Mouse (Mus musculus) MEL (cell line): ENCODE results near the gene Ccdc63. TPM values are rescaled to one million over a fixed set of nuclear protein-coding genes. Genes with fewer than 3 reads are reported as not detected.

Experiments used
- DNase-seq: peaks from one replicate; pipeline ENCODE4 v3.0.0; 2011; ENCODE audit warnings: low read depth, low spot score
- H3K27ac ChIP-seq: 2 replicates; pipeline ENCODE4 v1.5.1; 2012; ENCODE audit warnings: low read depth, mild to moderate bottlenecking, control low read depth, low read length, moderate library complexity; ENCODE audit not compliant: control insufficient read depth
- H3K27me3 ChIP-seq, 2 experiments: fragments of 150-350 bp in 1 of 2; sonication (generic) in 1 of 2; 2 replicates each; pipeline ENCODE4 v1.6.1; 2012; ENCODE audit warnings: low read length in 2 of 2, mild to moderate bottlenecking in 2 of 2, improper control_type of control experiment in 1 of 2, moderate library complexity in 1 of 2; ENCODE audit not compliant: insufficient read depth in 2 of 2, control insufficient read depth in 1 of 2
- H3K36me3 ChIP-seq, 2 experiments: 2 replicates each; pipeline ENCODE4 v1.6.1; 2012 to 2014; ENCODE audit warnings: low read length in 2 of 2, improper control_type of control experiment in 1 of 2, inconsistent platforms in 1 of 2, mild to moderate bottlenecking in 1 of 2; ENCODE audit not compliant: insufficient read depth in 2 of 2, control insufficient read depth in 1 of 2
- H3K4me1 ChIP-seq, 2 experiments: fragments of 150-350 bp in 1 of 2; sonication (generic) in 1 of 2; 2 replicates each; pipeline ENCODE4 v1.6.1; 2012; ENCODE audit warnings: low read length in 2 of 2, improper control_type of control experiment in 1 of 2, mild to moderate bottlenecking in 1 of 2; ENCODE audit not compliant: insufficient read depth in 2 of 2, control insufficient read depth in 1 of 2
- H3K4me3 ChIP-seq, 2 experiments: fragments of 150-350 bp in 1 of 2; sonication (generic) in 1 of 2; 2 replicates each; pipeline ENCODE4 v1.5.1; 2012; ENCODE audit warnings: low read depth in 2 of 2, low read length in 2 of 2, mild to moderate bottlenecking in 2 of 2, moderate library complexity in 2 of 2, control low read depth in 1 of 2, improper control_type of control experiment in 1 of 2; ENCODE audit not compliant: control insufficient read depth in 1 of 2, insufficient read depth in 1 of 2
- H3K79me2 ChIP-seq: 2 replicates; pipeline ENCODE4 v1.6.1; 2012; ENCODE audit warnings: mild to moderate bottlenecking, low read length, moderate library complexity; ENCODE audit not compliant: control insufficient read depth, poor library complexity, insufficient read depth
- H3K9ac ChIP-seq: 2 replicates; pipeline ENCODE4 v1.6.1; 2012; ENCODE audit warnings: low read depth, mild to moderate bottlenecking, control low read depth, low read length, moderate library complexity; ENCODE audit not compliant: control insufficient read depth, poor library complexity, severe bottlenecking
- H3K9me3 ChIP-seq: fragments of 150-350 bp; sonication (generic); replicated peaks from 2 replicates; pipeline ENCODE4 v1.6.1; 2012; ENCODE audit warnings: mild to moderate bottlenecking, low read length, improper control_type of control experiment, moderate library complexity; ENCODE audit not compliant: insufficient read depth
- BHLHE40 ChIP-seq: IDR thresholded peaks from 2 replicates; pipeline ENCODE4 v1.6.1; 2012; ENCODE audit warnings: low read depth, mild to moderate bottlenecking, inconsistent platforms, low read length, improper control_type of control experiment, borderline replicate concordance
- CHD1 ChIP-seq: IDR thresholded peaks from 2 replicates; pipeline ENCODE4 v1.6.1; 2012; ENCODE audit warnings: low read depth, mild to moderate bottlenecking, inconsistent platforms, low read length, improper control_type of control experiment
- CTCF ChIP-seq, 3 experiments: IDR thresholded peaks in 2 of 3; conservative IDR thresholded peaks in 1 of 3; 2 replicates each; pipeline ENCODE4 v1.5.1; 2011 to 2012; ENCODE audit warnings: low read length in 3 of 3, low read depth in 2 of 3, mild to moderate bottlenecking in 2 of 3, improper control_type of control experiment in 1 of 3, inconsistent platforms in 1 of 3, mixed read lengths in 1 of 3, moderate library complexity in 1 of 3; ENCODE audit not compliant: control insufficient read depth in 1 of 3, insufficient read depth in 1 of 3, poor library complexity in 1 of 3, severe bottlenecking in 1 of 3
- E2F4 ChIP-seq: IDR thresholded peaks from 2 replicates; pipeline ENCODE4 v1.6.1; 2011; ENCODE audit warnings: low read depth, low read length, improper control_type of control experiment, borderline replicate concordance
- ELF1 ChIP-seq: IDR thresholded peaks from 2 replicates; pipeline ENCODE4 v1.6.1; 2014; ENCODE audit warnings: low read depth, mild to moderate bottlenecking, inconsistent platforms, low read length, improper control_type of control experiment, moderate library complexity
- EP300 ChIP-seq, 2 experiments: IDR thresholded peaks; 2 replicates each; pipeline ENCODE4 v1.6.1; 2011; ENCODE audit warnings: improper control_type of control experiment in 2 of 2, low read length in 2 of 2, low read depth in 1 of 2, mild to moderate bottlenecking in 1 of 2
- GATA1 ChIP-seq: IDR thresholded peaks from 2 replicates; pipeline ENCODE4 v1.6.1; 2011; ENCODE audit warnings: low read depth, low read length, improper control_type of control experiment
- KAT2A ChIP-seq: conservative IDR thresholded peaks from 2 replicates; pipeline ENCODE4 v1.6.1; 2012; ENCODE audit warnings: low read depth, low read length, improper control_type of control experiment, inconsistent platforms
- MAX ChIP-seq: IDR thresholded peaks from 2 replicates; pipeline ENCODE4 v1.6.1; 2011; ENCODE audit warnings: low read length, improper control_type of control experiment
- MAZ ChIP-seq: IDR thresholded peaks from 2 replicates; pipeline ENCODE4 v1.6.1; 2012; ENCODE audit warnings: low read depth, mild to moderate bottlenecking, inconsistent platforms, low read length, improper control_type of control experiment
- MEF2A ChIP-seq: IDR thresholded peaks from 2 replicates; pipeline ENCODE4 v1.6.1; 2014; ENCODE audit warnings: low read depth, mild to moderate bottlenecking, inconsistent platforms, low read length, improper control_type of control experiment; ENCODE audit not compliant: poor library complexity, insufficient replicate concordance, severe bottlenecking; ENCODE audit errors: extremely low read depth
- MXI1 ChIP-seq: IDR thresholded peaks from 2 replicates; pipeline ENCODE4 v1.6.1; 2011; ENCODE audit warnings: mild to moderate bottlenecking, low read depth, low read length, improper control_type of control experiment
- MYB ChIP-seq: IDR thresholded peaks from 2 replicates; pipeline ENCODE4 v1.6.1; 2011; ENCODE audit warnings: mild to moderate bottlenecking, low read depth, low read length, improper control_type of control experiment
- NRF1 ChIP-seq: IDR thresholded peaks from 2 replicates; pipeline ENCODE4 v1.6.1; 2014; ENCODE audit warnings: low read depth, mild to moderate bottlenecking, inconsistent platforms, low read length, improper control_type of control experiment, moderate library complexity; ENCODE audit not compliant: poor library complexity, insufficient read depth, severe bottlenecking
- POLR2A ChIP-seq, 2 experiments: IDR thresholded peaks; 2 replicates each; pipeline ENCODE4 v1.6.1; 2011 to 2012; ENCODE audit warnings: low read length in 2 of 2, mild to moderate bottlenecking in 2 of 2, control low read depth in 1 of 2, improper control_type of control experiment in 1 of 2, low read depth in 1 of 2, moderate library complexity in 1 of 2; ENCODE audit not compliant: control insufficient read depth in 1 of 2, insufficient read depth in 1 of 2, poor library complexity in 1 of 2
- POLR2AphosphoS2 ChIP-seq: IDR thresholded peaks from 2 replicates; pipeline ENCODE4 v1.6.1; 2011; ENCODE audit warnings: low read length, improper control_type of control experiment
- POLR2AphosphoS5 ChIP-seq: IDR thresholded peaks from 2 replicates; pipeline ENCODE4 v1.6.1; 2012; ENCODE audit warnings: low read depth, borderline replicate concordance, mild to moderate bottlenecking, inconsistent platforms, low read length, moderate library complexity, mixed read lengths
- TBP ChIP-seq: IDR thresholded peaks from 2 replicates; pipeline ENCODE4 v1.8.0; 2011; ENCODE audit warnings: low read depth, low read length, improper control_type of control experiment
- ZC3H11A ChIP-seq: IDR thresholded peaks from 2 replicates; pipeline ENCODE4 v1.6.1; 2012; ENCODE audit warnings: low read depth, mild to moderate bottlenecking, inconsistent platforms, low read length, improper control_type of control experiment
- ZKSCAN1 ChIP-seq: IDR thresholded peaks from 2 replicates; pipeline ENCODE4 v1.6.1; 2012; ENCODE audit warnings: low read depth, mild to moderate bottlenecking, inconsistent platforms, low read length, improper control_type of control experiment, moderate library complexity
- ZMIZ1 ChIP-seq: IDR thresholded peaks from 2 replicates; pipeline ENCODE4 v1.6.1; 2012; ENCODE audit warnings: low read depth, mild to moderate bottlenecking, inconsistent platforms, low read length, improper control_type of control experiment, moderate library complexity
- ZNF384 ChIP-seq: IDR thresholded peaks from 2 replicates; pipeline ENCODE4 v1.6.1; 2012; ENCODE audit warnings: low read depth, mild to moderate bottlenecking, inconsistent platforms, low read length, improper control_type of control experiment
- polyA plus RNA-seq, 2 experiments: library from polyadenylated mRNA; stranded (reverse) in 1 of 2; unstranded in 1 of 2; fragments of >175 nt in 1 of 2; fragments of >200 nt in 1 of 2; gene quantifications; 2 replicates each; pipeline versions ENCODE4 v1.2.1 to v1.2.4; 2012; ENCODE audit warnings: low replicate concordance in 2 of 2, low read depth in 1 of 2; ENCODE audit not compliant: insufficient read length in 2 of 2, insufficient read depth in 1 of 2, missing spikeins in 1 of 2
- total RNA-seq: library from RNA; depleted of rRNA; stranded (reverse); fragments of 300-350 nt; gene quantifications from 2 replicates; pipeline ENCODE4 v1.2.3, GENCODE M21; 2012

Ccdc63 gene
- total and polyA plus RNA-seq, 3 experiments: 1.6 to 4.7 TPM; not detected in 1

DNA sequence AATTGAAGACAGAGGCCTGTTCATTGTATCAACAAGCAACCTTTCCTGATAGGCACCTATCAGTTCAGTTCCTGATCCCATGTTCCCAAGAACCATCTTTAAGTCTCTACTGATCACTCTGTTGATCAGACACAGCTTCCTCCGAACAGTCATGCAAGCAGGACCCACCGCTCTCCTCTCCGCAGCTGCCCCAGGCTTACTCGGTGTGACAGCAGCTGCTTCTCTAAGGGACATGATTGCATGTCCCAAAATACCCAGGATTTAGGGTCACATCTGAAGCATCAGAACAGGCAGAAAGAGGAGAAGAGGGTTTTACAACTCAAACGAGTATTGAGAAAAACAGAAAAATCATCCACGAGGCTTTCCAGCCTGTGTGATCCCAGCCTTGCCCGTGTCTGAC lies 55.3 kb downstream of the Ccdc63 start:
- Histone ChIP-seq H3K36me3 (peaks cover 0 to 2% of the 10 kb centered on the region in 2 experiments; a peak in 1 of 4 replicates), H3K27ac (no peak overlapping the region), H3K27me3 (no peaks in the 10 kb centered on the region; a peak in 1 of 4 replicates)
- no peak for DNase-seq
- no peak for TF ChIP-seq ZKSCAN1
- no peak for TF ChIP-seq POLR2AphosphoS5
- TF ChIP-seq E2F4: no peak
- TF ChIP-seq, all 39 proteins: peak for 0
- no peaks in the 10 kb centered on the region for H3K4me1 ChIP-seq
- H3K79me2 ChIP-seq: no peaks in the 10 kb centered on the region
- no peak overlapping the region for H3K9ac ChIP-seq
- H3K4me3 ChIP-seq: peak overlapping the region; percentile 24 to 39; a peak in 3 of 4 replicates
- no peaks in the 10 kb centered on the region for H3K9me3 ChIP-seq

DNA sequence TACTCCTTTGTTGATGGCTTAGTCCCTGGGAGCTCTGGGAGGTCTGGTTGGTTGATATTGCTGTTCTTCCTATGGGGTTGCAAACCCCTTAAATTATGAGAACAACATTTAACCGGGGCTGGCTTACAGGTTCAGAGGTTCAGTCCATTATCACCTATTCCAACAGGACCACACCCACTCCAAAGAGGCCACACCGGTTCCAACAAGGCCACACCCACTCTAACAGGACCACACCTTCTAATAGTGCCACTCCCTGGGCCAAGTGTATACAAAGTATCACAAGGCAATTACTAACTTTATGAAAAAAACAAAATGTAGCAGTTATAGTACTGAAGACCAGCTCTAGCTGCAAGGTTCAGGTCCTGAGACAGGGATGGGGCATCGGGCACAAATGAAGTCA lies 56.2 kb downstream of the Ccdc63 start:
- no peak overlapping the region for H3K9ac ChIP-seq
- TF ChIP-seq ZMIZ1: no peak
- no peak for TF ChIP-seq KAT2A
- TF ChIP-seq MAX: no peak
- no peak for TF ChIP-seq MYB
- TF ChIP-seq GATA1: no peak
- TF ChIP-seq EP300 (IDR thresholded peaks at IDR 0.05; ENCODE audit: low read depth in 1 of 2, low read length in 2 of 2): no peak
- TF ChIP-seq ELF1: no peak
- TF ChIP-seq CTCF (IDR thresholded peaks at IDR 0.05 in 2 of 3, conservative IDR thresholded peaks at IDR 0.05 in 1 of 3; ENCODE audit: control insufficient read depth in 1 of 3, insufficient read depth in 1 of 3, low read depth in 2 of 3, low read length in 3 of 3, poor library complexity in 1 of 3, severe bottlenecking in 1 of 3): no peak
- TF ChIP-seq TBP: no peak
- TF ChIP-seq BHLHE40: no peak
- TF ChIP-seq ZC3H11A: no peak
- no peak for TF ChIP-seq POLR2A (IDR thresholded peaks at IDR 0.05; ENCODE audit: control insufficient read depth in 1 of 2, insufficient read depth in 1 of 2, low read depth in 1 of 2, low read length in 2 of 2, poor library complexity in 1 of 2)
- no peak for TF ChIP-seq MEF2A
- no peak for TF ChIP-seq ZNF384
- TF ChIP-seq POLR2AphosphoS2: no peak
- TF ChIP-seq MXI1: no peak
- no peak for TF ChIP-seq NRF1
- TF ChIP-seq CHD1: no peak
- TF ChIP-seq MAZ: no peak
- DNase-seq: no peak
- H3K9me3 ChIP-seq: no peaks in the 10 kb centered on the region
- H3K36me3 ChIP-seq: peaks cover 0 to 2% of the 10 kb centered on the region in 2 experiments; a peak in 1 of 4 replicates
- no peak overlapping the region for H3K4me3 ChIP-seq
- no peaks in the 10 kb centered on the region; a peak in 1 of 4 replicates for H3K27me3 ChIP-seq
- no peaks in the 10 kb centered on the region for H3K79me2 ChIP-seq
- no peaks in the 10 kb centered on the region for H3K4me1 ChIP-seq
- H3K27ac ChIP-seq: no peak overlapping the region
